Mouse (Mus musculus) ES-CJ7 (cell line): ENCODE measurements around the gene Olfr51.
"Not testable (repeated sequence)": the region's sequence is repeated elsewhere in the genome, so short reads cannot be mapped to it uniquely, and the experiment has no call there.

Source experiments
- DNase-seq: peaks from one replicate; pipeline ENCODE4 v3.0.0; 2011; ENCODE audit warnings: low read depth, low spot score

Olfr51 gene

GRCm38 (mm10) chr11:51003296-51003695, at the start of gene Olfr51:
Olfr51 (plus strand) TSS chr11:51003596.
- no peak for DNase-seq

GRCm38 (mm10) chr11:50953665-50954064, 49.7 kb upstream of the Olfr51 start, which contains the start of gene Prop1:
Prop1 (minus strand) TSS chr11:50953765.
- no peak for DNase-seq

GRCm38 (mm10) chr11:50964886-50965285, 38.5 kb upstream of the Olfr51 start:
- DNase-seq = no peak

DNA sequence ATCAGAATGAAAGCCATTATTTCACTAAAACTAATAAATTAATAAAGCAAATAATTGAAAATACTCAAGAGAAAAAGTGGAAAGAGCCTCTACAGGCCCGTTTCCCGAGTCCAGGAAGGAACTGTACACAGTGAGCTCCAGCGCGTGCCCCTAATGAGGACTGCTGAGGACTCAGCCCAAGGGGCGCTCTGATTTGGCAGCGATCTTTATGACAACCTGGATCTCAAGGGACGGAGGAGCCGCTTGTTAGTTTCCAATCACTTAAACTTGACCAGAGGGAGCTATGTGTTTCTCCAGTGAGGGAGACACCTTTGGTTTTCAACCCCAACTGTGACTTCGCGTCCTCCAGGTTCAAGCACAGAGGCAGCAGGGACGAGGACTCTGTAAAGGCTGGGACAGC, 37.2 kb upstream of the Olfr51 start, which contains the start of gene Olfr1378:
Olfr1378 (plus strand) TSS at position 301 of the 400 bp plus-strand sequence.
- no peak for DNase-seq

GRCm38 (mm10) chr11:50977216-50977615, 26.2 kb upstream of the Olfr51 start:
- DNase-seq = peak; percentile 40

DNA sequence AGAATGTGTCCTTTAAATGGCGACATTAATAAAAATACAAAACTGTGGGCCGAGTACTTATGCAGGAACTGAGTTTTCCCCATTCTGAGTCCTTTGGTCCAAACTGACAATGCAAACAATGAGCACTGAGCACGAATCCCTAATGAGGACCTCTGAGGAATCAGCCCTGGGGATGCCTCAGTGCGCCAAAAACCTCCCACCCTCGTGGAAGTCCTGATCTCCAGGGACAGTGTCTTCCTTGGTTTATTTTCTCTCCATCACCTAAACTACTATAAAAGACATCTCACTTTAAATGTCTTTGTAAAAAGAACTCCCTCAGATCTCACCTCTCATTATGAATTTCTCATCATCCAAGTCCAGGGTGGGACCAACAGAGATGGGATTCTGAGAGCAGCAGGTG, 21.7 kb upstream of the Olfr51 start, which contains the start of gene Olfr1377:
Olfr1377 (plus strand) TSS at position 301 of the 400 bp plus-strand sequence.
- no peak for DNase-seq

GRCm38 (mm10) chr11:51011821-51012220, 8.4 kb downstream of the Olfr51 start:
- DNase-seq = no peak

DNA sequence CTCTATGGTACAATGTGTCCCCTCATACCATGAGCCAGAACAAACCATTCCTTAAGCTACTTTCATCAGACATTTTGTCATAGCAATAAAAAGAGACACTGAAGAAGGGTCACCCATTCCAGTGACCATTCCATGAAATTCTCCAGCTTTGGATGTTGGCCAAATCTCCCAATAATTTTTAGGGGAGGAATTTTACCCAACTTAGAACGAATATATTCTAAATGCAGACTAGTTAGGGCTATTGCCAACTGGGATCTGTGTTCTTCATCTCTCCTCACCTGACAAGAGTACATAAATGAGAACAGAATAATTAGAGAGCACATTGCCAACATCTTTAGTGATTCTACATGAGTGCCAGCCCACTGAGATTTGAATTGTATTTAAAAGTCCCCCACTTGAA, 10.5 kb downstream of the Olfr51 start, which contains the start of gene Olfr54:
Olfr54 (plus strand) TSS at position 301 of the 400 bp plus-strand sequence.
- DNase-seq = no peak

GRCm38 (mm10) chr11:51016341-51016740, 12.9 kb downstream of the Olfr51 start:
- DNase-seq = no peak

GRCm38 (mm10) chr11:51026811-51027210, 23.4 kb downstream of the Olfr51 start:
- DNase-seq = not testable (repeated sequence)

GRCm38 (mm10) chr11:51029381-51029780, 26.0 kb downstream of the Olfr51 start:
- DNase-seq = not testable (repeated sequence)

- no peak for DNase-seq
These were observed 26.8 kb downstream of the Olfr51 start for GRCm38 (mm10) chr11:51030225-51030624.

DNA sequence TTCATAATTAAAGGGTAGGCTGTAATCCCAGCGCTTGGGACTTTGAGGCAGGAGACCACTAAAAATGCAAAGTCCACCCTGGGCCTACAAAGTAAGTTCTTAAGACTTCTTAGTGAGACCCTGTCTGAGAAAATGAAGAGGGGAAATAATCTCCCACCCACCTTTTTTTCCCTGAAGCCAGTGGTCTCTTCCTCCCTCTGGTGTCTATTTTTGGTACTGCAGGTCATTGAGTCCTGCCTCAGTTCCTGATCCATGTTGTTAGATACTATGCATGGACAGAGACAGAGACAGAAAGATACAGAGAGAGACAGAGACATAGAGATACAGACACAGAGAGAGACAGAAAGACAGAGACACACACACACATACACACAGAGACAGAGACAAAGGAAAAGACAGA, 29.5 kb downstream of the Olfr51 start:
- peak; percentile 54 for DNase-seq

- DNase-seq = peak; percentile 68
These were observed 30.7 kb downstream of the Olfr51 start for GRCm38 (mm10) chr11:51034141-51034540.

DNA sequence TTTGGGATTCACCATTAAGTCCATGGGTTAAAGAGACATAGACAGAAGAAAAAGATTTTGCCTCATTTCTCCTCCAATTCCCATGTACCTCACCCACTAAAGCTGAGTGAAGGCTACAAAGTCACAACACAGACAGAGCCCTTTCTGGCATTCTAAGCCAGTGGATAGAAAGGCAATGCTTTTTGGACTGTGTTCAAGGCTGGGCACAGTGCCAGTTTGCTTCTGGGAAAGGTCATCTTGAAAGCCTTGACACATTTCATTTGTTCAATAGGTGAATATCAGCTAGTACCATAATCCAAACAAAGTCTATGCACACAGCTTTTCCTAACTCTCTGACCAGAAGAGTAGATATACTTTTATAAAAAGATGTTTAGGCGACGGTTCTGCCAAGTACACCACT, 32.6 kb downstream of the Olfr51 start:
- DNase-seq = no peak

- DNase-seq = not testable (repeated sequence)
These were observed 41.4 kb downstream of the Olfr51 start for GRCm38 (mm10) chr11:51044776-51045175.

- not testable (repeated sequence) for DNase-seq
These were observed 44.4 kb downstream of the Olfr51 start, which contains the start of gene Olfr1375 for GRCm38 (mm10) chr11:51047809-51048208. Olfr1375 (plus strand) TSS chr11:51048109.

DNA sequence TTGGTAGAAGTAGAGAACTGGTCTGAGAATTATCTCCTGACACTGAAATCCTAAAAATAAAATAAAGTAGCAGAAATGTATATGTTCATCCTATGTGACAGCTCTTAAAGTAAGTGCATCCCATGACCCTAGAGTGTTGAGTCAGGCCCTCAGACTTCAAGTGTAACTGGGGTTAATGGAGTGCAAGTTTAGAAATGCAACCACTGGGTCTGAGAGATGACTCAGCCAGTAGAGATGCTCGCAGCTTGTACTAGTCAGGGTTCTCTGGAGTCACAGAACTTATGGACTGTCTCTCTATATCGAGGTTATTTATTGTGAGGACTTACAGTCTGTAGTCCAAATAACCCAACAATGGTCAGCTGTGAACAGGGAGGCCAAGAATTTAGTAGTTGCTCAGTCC, 48.3 kb downstream of the Olfr51 start:
- DNase-seq = no peak

DNA sequence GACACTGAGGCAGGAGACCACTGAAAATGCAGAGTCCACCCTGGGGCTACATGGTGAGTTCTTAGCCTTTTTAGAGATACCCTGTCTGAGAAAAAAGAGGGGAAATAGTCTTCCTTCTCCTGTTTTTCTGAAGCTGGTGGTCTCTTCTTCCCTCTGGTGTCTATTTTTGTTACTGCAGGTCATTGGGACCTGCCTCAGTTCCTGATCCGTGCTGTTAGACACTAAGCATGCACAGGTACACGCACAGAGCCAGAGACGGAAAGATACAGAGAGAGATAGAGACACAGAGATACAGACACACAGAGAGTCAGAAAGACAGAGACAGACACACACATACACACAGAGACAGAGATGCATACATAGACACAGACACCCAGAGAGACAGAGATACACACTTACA, 49.8 kb downstream of the Olfr51 start:
- DNase-seq = peak; percentile 48

GRCm38 (mm10) chr11:51059151-51059571, 55.8 kb downstream of the Olfr51 start, which contains the start of gene Zfp354a:
Zfp354a (plus strand) TSS chr11:51059257.
- peak; percentile 58 for DNase-seq
